Mouse (Mus musculus): ENCODE data around the gene Clic4. TPM values are rescaled to one million over a fixed set of nuclear protein-coding genes. Genes with fewer than 3 reads are reported as not detected.

Clic4 gene
- polyA plus RNA-seq, 1 experiment from 2014 or later: 100 TPM

- H3K27me3 ChIP-seq (replicated peaks; ENCODE audit: control insufficient read depth, insufficient read depth, low read length): no peaks in the 10 kb centered on the region
- DNase-seq (ENCODE audit: low spot score): no peak
- no peaks in the 10 kb centered on the region for H3K9me3 ChIP-seq (ENCODE audit: control insufficient read depth, low read length)
- H3K4me1 ChIP-seq (ENCODE audit: control insufficient read depth, insufficient read depth, low read length): peaks cover 18% of the 10 kb centered on the region
- H3K4me3 ChIP-seq (ENCODE audit: low read depth, low read length): no peak overlapping the region
- H3K4me2 ChIP-seq (ENCODE audit: low read depth, low read length): no peak overlapping the region
- ATAC-seq (ENCODE audit: low read depth): no peak
- H3K27ac ChIP-seq (replicated peaks; ENCODE audit: low read depth, low read length): no peak overlapping the region
- WGBS: 64% methylated on average over 7 of the region's 7 CpGs
- H3K9ac ChIP-seq (ENCODE audit: low read depth, low read length): no peak overlapping the region
- H3K36me3 ChIP-seq (ENCODE audit: control insufficient read depth, insufficient read depth, low read length): no peaks in the 10 kb centered on the region
Observed at GRCm38 (mm10) chr4:135274761-135275160, 2.1 kb upstream of the Clic4 start.

- peaks cover 26% of the 10 kb centered on the region for H3K4me1 ChIP-seq (ENCODE audit: control insufficient read depth, insufficient read depth, low read length)
- H3K27me3 ChIP-seq (replicated peaks; ENCODE audit: control insufficient read depth, insufficient read depth, low read length): no peaks in the 10 kb centered on the region
- H3K36me3 ChIP-seq (ENCODE audit: control insufficient read depth, insufficient read depth, low read length): no peaks in the 10 kb centered on the region
- peak; percentile 19 for DNase-seq (ENCODE audit: low spot score)
- ATAC-seq (ENCODE audit: low read depth): no peak
- H3K9me3 ChIP-seq (ENCODE audit: control insufficient read depth, low read length): no peaks in the 10 kb centered on the region
- H3K27ac ChIP-seq (replicated peaks; ENCODE audit: low read depth, low read length): peak overlapping the region; percentile 58
- H3K4me2 ChIP-seq (ENCODE audit: low read depth, low read length): peak overlapping the region; percentile 75
- 4% methylated on average over 17 of the region's 17 CpGs for WGBS
- H3K9ac ChIP-seq (ENCODE audit: low read depth, low read length): peak overlapping the region; percentile 54
- H3K4me3 ChIP-seq (ENCODE audit: low read depth, low read length): peak overlapping the region; percentile 94
Observed at GRCm38 (mm10) chr4:135273307-135273682, 681 bp upstream of the Clic4 start.

- peak overlapping the region; percentile 93 for H3K9ac ChIP-seq (ENCODE audit: low read depth, low read length)
Observed at GRCm38 (mm10) chr4:135271881-135272616, 565 bp downstream of the Clic4 start.

GRCm38 (mm10) chr4:135271419-135271828 is 1.2 kb downstream of the Clic4 start:
- peak; percentile 62 for DNase-seq (ENCODE audit: low spot score)
- Histone ChIP-seq H3K4me1 (ENCODE audit: control insufficient read depth, insufficient read depth, low read length) (peaks cover 41% of the 10 kb centered on the region), H3K4me3 (ENCODE audit: low read depth, low read length) (peak overlapping the region; percentile 94), H3K27ac (replicated peaks; ENCODE audit: low read depth, low read length) (peak overlapping the region; percentile 96), H3K27me3 (replicated peaks; ENCODE audit: control insufficient read depth, insufficient read depth, low read length) (no peaks in the 10 kb centered on the region), H3K36me3 (ENCODE audit: control insufficient read depth, insufficient read depth, low read length) (no peaks in the 10 kb centered on the region), H3K4me2 (ENCODE audit: low read depth, low read length) (peak overlapping the region; percentile 75), H3K9me3 (ENCODE audit: control insufficient read depth, low read length) (no peaks in the 10 kb centered on the region), H3K9ac (ENCODE audit: low read depth, low read length) (peak overlapping the region; percentile 93)
- WGBS: 1% methylated on average over 19 of the region's 20 CpGs
- ATAC-seq (ENCODE audit: low read depth): no peak

More at GRCm38 (mm10) chr4:135271881-135272616, 565 bp downstream of the Clic4 start:
- DNase-seq (ENCODE audit: low spot score): peak; percentile 63
- Histone ChIP-seq H3K36me3 (ENCODE audit: control insufficient read depth, insufficient read depth, low read length) (no peaks in the 10 kb centered on the region), H3K9me3 (ENCODE audit: control insufficient read depth, low read length) (no peaks in the 10 kb centered on the region), H3K27me3 (replicated peaks; ENCODE audit: control insufficient read depth, insufficient read depth, low read length) (no peaks in the 10 kb centered on the region), H3K27ac (replicated peaks; ENCODE audit: low read depth, low read length) (peak overlapping the region; percentile 96), H3K4me1 (ENCODE audit: control insufficient read depth, insufficient read depth, low read length) (peaks cover 37% of the 10 kb centered on the region), H3K4me3 (ENCODE audit: low read depth, low read length) (peak overlapping the region; percentile 94), H3K4me2 (ENCODE audit: low read depth, low read length) (peak overlapping the region; percentile 75)
- WGBS: under 1% methylated on average over 42 of the region's 67 CpGs
- ATAC-seq (ENCODE audit: low read depth): peak; percentile 35

- Histone ChIP-seq H3K36me3 (ENCODE audit: control insufficient read depth, insufficient read depth, low read length) (no peaks in the 10 kb centered on the region), H3K4me2 (ENCODE audit: low read depth, low read length) (peak overlapping the region; percentile 75), H3K4me3 (ENCODE audit: low read depth, low read length) (peak overlapping the region; percentile 94), H3K27me3 (replicated peaks; ENCODE audit: control insufficient read depth, insufficient read depth, low read length) (no peaks in the 10 kb centered on the region), H3K27ac (replicated peaks; ENCODE audit: low read depth, low read length) (no peak overlapping the region), H3K9me3 (ENCODE audit: control insufficient read depth, low read length) (no peaks in the 10 kb centered on the region), H3K4me1 (ENCODE audit: control insufficient read depth, insufficient read depth, low read length) (peaks cover 41% of the 10 kb centered on the region), H3K9ac (ENCODE audit: low read depth, low read length) (peak overlapping the region; percentile 93)
- 39% methylated on average over 8 of the region's 8 CpGs for WGBS
- DNase-seq (ENCODE audit: low spot score) (no peak), ATAC-seq (ENCODE audit: low read depth) (no peak)
Observed at GRCm38 (mm10) chr4:135270476-135270875, 2.1 kb downstream of the Clic4 start.

- no peaks in the 10 kb centered on the region for H3K9me3 ChIP-seq (ENCODE audit: control insufficient read depth, low read length)
- ATAC-seq (ENCODE audit: low read depth) (no peak), DNase-seq (ENCODE audit: low spot score) (no peak)
- 77% methylated on average over 7 of the region's 7 CpGs for WGBS
- no peaks in the 10 kb centered on the region for H3K36me3 ChIP-seq (ENCODE audit: control insufficient read depth, insufficient read depth, low read length)
- H3K27ac ChIP-seq (replicated peaks; ENCODE audit: low read depth, low read length): no peak overlapping the region
- H3K9ac ChIP-seq (ENCODE audit: low read depth, low read length): 0 out of 2 replicates have a peak overlapping the region, but pooled peaks have one; percentile 93
- H3K4me1 ChIP-seq (ENCODE audit: control insufficient read depth, insufficient read depth, low read length): peaks cover 41% of the 10 kb centered on the region
- no peaks in the 10 kb centered on the region for H3K27me3 ChIP-seq (replicated peaks; ENCODE audit: control insufficient read depth, insufficient read depth, low read length)
- peak overlapping the region; percentile 75 for H3K4me2 ChIP-seq (ENCODE audit: low read depth, low read length)
- peak overlapping the region; percentile 94 for H3K4me3 ChIP-seq (ENCODE audit: low read depth, low read length)
Observed at GRCm38 (mm10) chr4:135269656-135270341, 2.8 kb downstream of the Clic4 start.

- no peak for DNase-seq (ENCODE audit: low spot score)
- H3K4me3 ChIP-seq (ENCODE audit: low read depth, low read length): no peak overlapping the region
- H3K4me1 ChIP-seq (ENCODE audit: control insufficient read depth, insufficient read depth, low read length): peaks cover 36% of the 10 kb centered on the region
- peak overlapping the region; percentile 40 for H3K4me2 ChIP-seq (ENCODE audit: low read depth, low read length)
- no peaks in the 10 kb centered on the region for H3K9me3 ChIP-seq (ENCODE audit: control insufficient read depth, low read length)
- H3K27me3 ChIP-seq (replicated peaks; ENCODE audit: control insufficient read depth, insufficient read depth, low read length): no peaks in the 10 kb centered on the region
- WGBS: 55% methylated on average over 8 of the region's 8 CpGs
- H3K9ac ChIP-seq (ENCODE audit: low read depth, low read length): no peak overlapping the region
- ATAC-seq (ENCODE audit: low read depth): no peak
- H3K36me3 ChIP-seq (ENCODE audit: control insufficient read depth, insufficient read depth, low read length): peaks cover 1% of the 10 kb centered on the region; the same call in 1 of the 2 replicates
- peak overlapping the region; percentile 34 for H3K27ac ChIP-seq (replicated peaks; ENCODE audit: low read depth, low read length)
Observed at GRCm38 (mm10) chr4:135267521-135267920, 5.1 kb downstream of the Clic4 start.

GRCm38 (mm10) chr4:135266987-135267386 is 5.6 kb downstream of the Clic4 start:
- DNase-seq (ENCODE audit: low spot score) (no peak), ATAC-seq (ENCODE audit: low read depth) (no peak)
- WGBS: 64% methylated on average over 9 of the region's 9 CpGs
- Histone ChIP-seq H3K36me3 (ENCODE audit: control insufficient read depth, insufficient read depth, low read length) (peaks cover 6% of the 10 kb centered on the region; the same call in 1 of the 2 replicates), H3K4me1 (ENCODE audit: control insufficient read depth, insufficient read depth, low read length) (peaks cover 36% of the 10 kb centered on the region), H3K27me3 (replicated peaks; ENCODE audit: control insufficient read depth, insufficient read depth, low read length) (no peaks in the 10 kb centered on the region), H3K9me3 (ENCODE audit: control insufficient read depth, low read length) (no peaks in the 10 kb centered on the region), H3K9ac (ENCODE audit: low read depth, low read length) (no peak overlapping the region), H3K27ac (replicated peaks; ENCODE audit: low read depth, low read length) (peak overlapping the region; percentile 34; the same call in 1 of the 2 replicates), H3K4me3 (ENCODE audit: low read depth, low read length) (no peak overlapping the region), H3K4me2 (ENCODE audit: low read depth, low read length) (peak overlapping the region; percentile 40)
